Mouse (Mus musculus): ENCODE results near the gene D7Ertd443e. TPM values are rescaled to one million over a fixed set of nuclear protein-coding genes. Genes with fewer than 3 reads are reported as not detected.

The D7Ertd443e gene
- 0.07 and 0.28 TPM in 2 replicates for polyA plus RNA-seq (2014; fragmentation: Nextera tagmentation; extraction: Ambion mirVana)

GRCm38 (mm10) chr7:134385561-134385960 lies at the start of gene D7Ertd443e:
Gene D7Ertd443e (minus strand): TSS chr7:134385661.
- Histone ChIP-seq H3K27ac (no peak within 1 kb of the TSS), H3K4me1 (replicated peaks; ENCODE audit: control insufficient read depth, insufficient read depth, low read length) (no peaks in the 10 kb centered on the region; the same call in 1 of the 2 replicates), H3K27me3 (ENCODE audit: control insufficient read depth, insufficient read depth, low read length) (no peaks in the 10 kb centered on the region), H3K9ac (no peak within 1 kb of the TSS), H3K36me3 (replicated peaks; ENCODE audit: control insufficient read depth, insufficient read depth) (no peaks in the 10 kb centered on the region), H3K9me3 (ENCODE audit: control insufficient read depth, low read length) (no peaks in the 10 kb centered on the region), H3K4me3 (replicated peaks; ENCODE audit: low read length) (no peak within 1 kb of the TSS), H3K4me2 (replicated peaks) (no peak within 1 kb of the TSS)
- 95% methylated on average over 5 of the region's 5 CpGs for WGBS
- DNase-seq (ENCODE audit: low spot score) (no peak), ATAC-seq (ENCODE audit: low FRiP score) (no peak)

DNA sequence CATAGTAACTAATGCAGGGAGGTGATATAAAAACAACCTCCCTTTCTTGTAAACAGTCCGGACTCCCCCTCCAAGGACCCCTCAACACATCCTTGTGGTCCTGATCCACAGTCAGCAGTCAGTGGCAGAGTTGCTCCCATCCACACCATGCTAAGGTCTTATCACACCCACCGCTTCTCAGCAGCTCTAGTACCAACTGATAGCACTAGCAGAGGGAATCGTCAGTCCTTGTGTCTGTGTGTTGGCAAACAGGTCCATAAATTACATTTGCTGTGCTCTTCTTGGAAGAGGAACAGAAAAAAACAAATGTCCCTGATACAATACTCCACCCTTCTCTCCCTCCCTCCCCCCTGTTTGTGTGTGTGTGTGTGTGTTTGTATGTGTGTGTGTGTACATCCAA lies 46.2 kb upstream of the D7Ertd443e start:
- no peak overlapping the region for H3K4me3 ChIP-seq (replicated peaks; ENCODE audit: low read length)
- no peaks in the 10 kb centered on the region for H3K9me3 ChIP-seq (ENCODE audit: control insufficient read depth, low read length)
- no peaks in the 10 kb centered on the region for H3K4me1 ChIP-seq (replicated peaks; ENCODE audit: control insufficient read depth, insufficient read depth, low read length)
- no peak overlapping the region for H3K27ac ChIP-seq
- ATAC-seq (ENCODE audit: low FRiP score) (no peak), DNase-seq (ENCODE audit: low spot score) (no peak)
- no peak overlapping the region for H3K4me2 ChIP-seq (replicated peaks)
- H3K27me3 ChIP-seq (ENCODE audit: control insufficient read depth, insufficient read depth, low read length) = no peaks in the 10 kb centered on the region
- no peak overlapping the region for H3K9ac ChIP-seq
- no peaks in the 10 kb centered on the region for H3K36me3 ChIP-seq (replicated peaks; ENCODE audit: control insufficient read depth, insufficient read depth)
- WGBS = 94% methylated on average over 3 of the region's 3 CpGs

GRCm38 (mm10) chr7:134428676-134429075 lies 43.2 kb upstream of the D7Ertd443e start:
- Histone ChIP-seq H3K4me3 (replicated peaks; ENCODE audit: low read length) (no peak overlapping the region), H3K9me3 (ENCODE audit: control insufficient read depth, low read length) (no peaks in the 10 kb centered on the region), H3K4me2 (replicated peaks) (no peak overlapping the region), H3K9ac (no peak overlapping the region), H3K4me1 (replicated peaks; ENCODE audit: control insufficient read depth, insufficient read depth, low read length) (no peaks in the 10 kb centered on the region), H3K27ac (no peak overlapping the region), H3K27me3 (ENCODE audit: control insufficient read depth, insufficient read depth, low read length) (no peaks in the 10 kb centered on the region), H3K36me3 (replicated peaks; ENCODE audit: control insufficient read depth, insufficient read depth) (no peaks in the 10 kb centered on the region)
- no peak for DNase-seq (ENCODE audit: low spot score)
- ATAC-seq (ENCODE audit: low FRiP score) = no peak
- WGBS = 92% methylated on average over 2 of the region's 2 CpGs

GRCm38 (mm10) chr7:134415014-134415413 lies 29.6 kb upstream of the D7Ertd443e start:
- H3K4me1 ChIP-seq (replicated peaks; ENCODE audit: control insufficient read depth, insufficient read depth, low read length) = no peaks in the 10 kb centered on the region
- ATAC-seq (ENCODE audit: low FRiP score) = no peak

GRCm38 (mm10) chr7:134414005-134414690 lies 28.7 kb upstream of the D7Ertd443e start:
- H3K9ac ChIP-seq = no peak overlapping the region
- WGBS = 53% methylated on average over 14 of the region's 14 CpGs
- no peaks in the 10 kb centered on the region for H3K4me1 ChIP-seq (replicated peaks; ENCODE audit: control insufficient read depth, insufficient read depth, low read length)
- no peak overlapping the region for H3K4me3 ChIP-seq (replicated peaks; ENCODE audit: low read length)
- ATAC-seq (ENCODE audit: low FRiP score) (no peak), DNase-seq (ENCODE audit: low spot score) (no peak)
- H3K36me3 ChIP-seq (replicated peaks; ENCODE audit: control insufficient read depth, insufficient read depth) = no peaks in the 10 kb centered on the region
- no peaks in the 10 kb centered on the region for H3K27me3 ChIP-seq (ENCODE audit: control insufficient read depth, insufficient read depth, low read length)
- H3K9me3 ChIP-seq (ENCODE audit: control insufficient read depth, low read length) = no peaks in the 10 kb centered on the region
- no peak overlapping the region for H3K4me2 ChIP-seq (replicated peaks)
- H3K27ac ChIP-seq = no peak overlapping the region

More at GRCm38 (mm10) chr7:134415014-134415413, 29.6 kb upstream of the D7Ertd443e start:
- no peak overlapping the region for H3K4me3 ChIP-seq (replicated peaks; ENCODE audit: low read length)
- no peak for DNase-seq (ENCODE audit: low spot score)
- no peak overlapping the region for H3K27ac ChIP-seq
- no peaks in the 10 kb centered on the region for H3K27me3 ChIP-seq (ENCODE audit: control insufficient read depth, insufficient read depth, low read length)
- H3K36me3 ChIP-seq (replicated peaks; ENCODE audit: control insufficient read depth, insufficient read depth) = no peaks in the 10 kb centered on the region
- WGBS = 97% methylated on average over 9 of the region's 9 CpGs
- no peaks in the 10 kb centered on the region for H3K9me3 ChIP-seq (ENCODE audit: control insufficient read depth, low read length)
- H3K9ac ChIP-seq = no peak overlapping the region
- no peak overlapping the region for H3K4me2 ChIP-seq (replicated peaks)

- Histone ChIP-seq H3K36me3 (replicated peaks; ENCODE audit: control insufficient read depth, insufficient read depth) (no peaks in the 10 kb centered on the region), H3K9ac (no peak overlapping the region), H3K4me3 (replicated peaks; ENCODE audit: low read length) (no peak overlapping the region), H3K9me3 (ENCODE audit: control insufficient read depth, low read length) (no peaks in the 10 kb centered on the region), H3K4me2 (replicated peaks) (no peak overlapping the region), H3K4me1 (replicated peaks; ENCODE audit: control insufficient read depth, insufficient read depth, low read length) (no peaks in the 10 kb centered on the region), H3K27ac (no peak overlapping the region), H3K27me3 (ENCODE audit: control insufficient read depth, insufficient read depth, low read length) (no peaks in the 10 kb centered on the region)
- ATAC-seq (ENCODE audit: low FRiP score) (peak; percentile 62; the same call in 1 of the 2 replicates), DNase-seq (ENCODE audit: low spot score) (peak; percentile 46)
- 77% methylated on average over 13 of the region's 13 CpGs for WGBS
These were observed 23.2 kb upstream of the D7Ertd443e start for GRCm38 (mm10) chr7:134408641-134409040.

DNA sequence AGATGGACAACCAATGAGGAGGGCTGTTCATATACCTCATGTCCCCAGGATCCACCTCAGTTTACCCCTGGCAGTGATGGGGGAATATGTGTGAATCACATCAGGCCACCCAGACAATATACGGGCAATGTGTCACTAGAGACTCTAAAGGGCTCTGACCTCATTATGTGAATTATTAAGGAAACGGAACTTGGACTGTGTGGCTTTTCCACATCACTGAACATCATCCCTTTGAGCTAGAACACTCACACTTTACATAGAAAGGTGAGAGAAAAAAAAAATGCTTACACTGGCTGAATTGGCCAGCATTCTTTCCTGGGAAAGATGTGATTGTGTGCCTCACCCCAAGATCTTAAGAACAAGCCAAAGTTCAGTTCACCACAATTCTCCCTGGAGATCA lies 15.3 kb upstream of the D7Ertd443e start:
- DNase-seq (ENCODE audit: low spot score) (no peak), ATAC-seq (ENCODE audit: low FRiP score) (no peak)
- 60% methylated on average over 2 of the region's 2 CpGs for WGBS
- no peak overlapping the region for H3K27ac ChIP-seq
- no peaks in the 10 kb centered on the region for H3K36me3 ChIP-seq (replicated peaks; ENCODE audit: control insufficient read depth, insufficient read depth)
- no peak overlapping the region for H3K4me3 ChIP-seq (replicated peaks; ENCODE audit: low read length)
- H3K9me3 ChIP-seq (ENCODE audit: control insufficient read depth, low read length) = no peaks in the 10 kb centered on the region
- no peaks in the 10 kb centered on the region for H3K4me1 ChIP-seq (replicated peaks; ENCODE audit: control insufficient read depth, insufficient read depth, low read length)
- H3K27me3 ChIP-seq (ENCODE audit: control insufficient read depth, insufficient read depth, low read length) = no peaks in the 10 kb centered on the region
- H3K9ac ChIP-seq = no peak overlapping the region
- H3K4me2 ChIP-seq (replicated peaks) = no peak overlapping the region

DNA sequence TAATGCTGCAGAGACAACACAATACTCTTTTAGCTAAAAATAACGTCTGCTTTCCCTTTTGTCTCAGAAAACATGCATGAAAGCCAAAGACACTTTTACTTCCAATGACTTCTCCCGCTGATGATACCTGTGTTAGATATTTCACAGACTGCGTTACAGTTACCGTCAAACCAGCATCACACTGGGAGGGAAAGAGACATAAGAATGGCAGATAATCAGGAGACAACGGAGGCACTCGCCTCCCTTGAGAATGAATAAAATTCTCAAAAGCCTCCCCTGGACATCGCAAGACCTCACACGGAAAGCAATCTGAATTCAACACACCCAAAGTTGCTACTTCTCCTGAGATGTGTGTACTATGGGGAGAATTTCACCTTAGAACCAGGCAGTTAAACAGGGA lies 11.3 kb upstream of the D7Ertd443e start:
- no peak overlapping the region for H3K27ac ChIP-seq
- DNase-seq (ENCODE audit: low spot score) = no peak
- H3K9ac ChIP-seq = no peak overlapping the region
- H3K27me3 ChIP-seq (ENCODE audit: control insufficient read depth, insufficient read depth, low read length) = no peaks in the 10 kb centered on the region
- H3K4me3 ChIP-seq (replicated peaks; ENCODE audit: low read length) = no peak overlapping the region
- H3K4me2 ChIP-seq (replicated peaks) = no peak overlapping the region
- no peaks in the 10 kb centered on the region for H3K9me3 ChIP-seq (ENCODE audit: control insufficient read depth, low read length)
- H3K36me3 ChIP-seq (replicated peaks; ENCODE audit: control insufficient read depth, insufficient read depth) = no peaks in the 10 kb centered on the region
- no peaks in the 10 kb centered on the region for H3K4me1 ChIP-seq (replicated peaks; ENCODE audit: control insufficient read depth, insufficient read depth, low read length)
- 70% methylated on average over 8 of the region's 8 CpGs for WGBS
- no peak for ATAC-seq (ENCODE audit: low FRiP score)

DNA sequence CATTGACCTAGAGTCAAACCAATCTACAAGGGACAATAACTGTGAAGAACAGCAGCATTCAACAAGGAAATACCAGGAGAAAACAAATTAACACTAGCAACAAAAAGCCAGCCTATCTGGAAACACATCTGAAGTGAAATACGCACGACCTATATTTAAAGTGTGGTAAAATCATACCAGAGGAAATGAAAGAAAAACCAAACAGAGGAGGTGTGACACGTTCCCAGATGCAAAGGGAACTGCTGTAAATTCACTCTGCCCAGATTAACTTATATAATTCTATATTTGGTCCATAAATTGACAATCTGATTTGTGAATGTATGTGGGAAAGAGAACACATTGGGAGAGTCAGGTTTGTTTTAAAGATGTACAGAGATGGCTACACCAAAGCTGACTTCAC lies 2.7 kb downstream of the D7Ertd443e start:
- ATAC-seq (ENCODE audit: low FRiP score) (no peak), DNase-seq (ENCODE audit: low spot score) (no peak)
- Histone ChIP-seq H3K9me3 (ENCODE audit: control insufficient read depth, low read length) (no peaks in the 10 kb centered on the region), H3K9ac (no peak overlapping the region), H3K27ac (no peak overlapping the region), H3K4me3 (replicated peaks; ENCODE audit: low read length) (no peak overlapping the region), H3K4me2 (replicated peaks) (no peak overlapping the region), H3K36me3 (replicated peaks; ENCODE audit: control insufficient read depth, insufficient read depth) (no peaks in the 10 kb centered on the region), H3K4me1 (replicated peaks; ENCODE audit: control insufficient read depth, insufficient read depth, low read length) (no peaks in the 10 kb centered on the region; the same call in 1 of the 2 replicates), H3K27me3 (ENCODE audit: control insufficient read depth, insufficient read depth, low read length) (no peaks in the 10 kb centered on the region)
- 86% methylated on average over 3 of the region's 3 CpGs for WGBS
